Mouse (Mus musculus): ENCODE measurements around the gene Hhat.

The Hhat gene

DNA sequence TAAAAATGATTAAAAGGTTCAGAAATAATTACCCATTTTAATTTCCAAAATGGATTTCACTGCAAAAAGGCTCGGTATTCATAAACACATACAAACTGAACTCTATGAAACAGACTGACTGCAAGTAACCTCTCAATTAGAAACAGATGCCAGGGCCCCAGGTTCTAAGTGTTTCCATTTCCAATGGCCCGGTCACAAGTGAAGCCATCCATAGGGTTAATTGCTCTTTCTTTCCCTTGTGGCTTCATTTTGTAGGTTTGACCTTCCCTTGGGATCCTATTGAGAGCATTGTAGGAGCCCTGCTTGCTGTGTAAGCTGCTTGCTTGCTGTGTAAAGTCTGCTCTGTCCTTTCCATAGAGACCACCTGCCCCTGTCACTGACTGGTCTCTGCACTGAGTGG, 123.7 kb downstream of the Hhat start:
- no peak for DNase-seq

DNA sequence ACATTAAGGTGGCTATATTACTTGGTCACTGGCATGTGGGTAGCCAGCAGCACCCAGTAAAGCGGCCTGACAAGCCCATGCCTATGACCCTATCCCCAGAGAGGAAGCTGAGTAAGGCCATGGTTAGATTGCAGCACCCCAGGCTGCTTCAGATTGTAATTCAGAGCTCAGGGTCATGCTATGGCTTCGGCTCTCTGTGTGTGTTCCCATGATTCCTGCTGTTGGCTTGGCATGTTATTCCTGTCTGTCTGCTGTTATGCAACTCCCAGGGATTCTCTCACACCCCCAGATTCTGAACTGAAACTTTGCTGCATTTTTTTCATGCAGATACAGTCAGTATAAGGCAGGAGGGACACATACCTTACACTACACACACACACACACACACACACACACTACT, 128.9 kb downstream of the Hhat start:
- DNase-seq: no peak

- DNase-seq: no peak
Observed at GRCm38 (mm10) chr1:192639175-192639574, 131.8 kb downstream of the Hhat start.

DNA sequence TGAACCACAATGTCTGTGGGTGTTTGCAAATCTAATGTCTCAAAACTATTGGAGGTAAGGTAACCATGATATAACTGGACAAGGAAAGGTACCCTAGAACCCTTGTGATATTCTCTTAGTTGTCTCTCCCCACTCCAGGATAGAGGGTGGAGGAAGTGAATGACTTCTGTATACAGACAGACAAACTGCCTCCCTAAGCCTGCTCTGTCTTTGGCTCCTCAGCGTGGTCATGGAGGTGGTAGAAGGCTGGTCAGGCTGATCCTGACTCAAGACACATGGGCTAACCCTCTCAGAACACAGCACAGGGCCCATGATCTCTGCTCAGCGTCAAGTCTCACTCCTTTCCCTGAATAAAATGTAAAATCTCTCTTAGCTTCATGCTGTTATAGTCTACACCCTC, 149.2 kb downstream of the Hhat start:
- no peak for DNase-seq

GRCm38 (mm10) chr1:192613271-192613670, 157.8 kb downstream of the Hhat start:
- no peak for DNase-seq

DNA sequence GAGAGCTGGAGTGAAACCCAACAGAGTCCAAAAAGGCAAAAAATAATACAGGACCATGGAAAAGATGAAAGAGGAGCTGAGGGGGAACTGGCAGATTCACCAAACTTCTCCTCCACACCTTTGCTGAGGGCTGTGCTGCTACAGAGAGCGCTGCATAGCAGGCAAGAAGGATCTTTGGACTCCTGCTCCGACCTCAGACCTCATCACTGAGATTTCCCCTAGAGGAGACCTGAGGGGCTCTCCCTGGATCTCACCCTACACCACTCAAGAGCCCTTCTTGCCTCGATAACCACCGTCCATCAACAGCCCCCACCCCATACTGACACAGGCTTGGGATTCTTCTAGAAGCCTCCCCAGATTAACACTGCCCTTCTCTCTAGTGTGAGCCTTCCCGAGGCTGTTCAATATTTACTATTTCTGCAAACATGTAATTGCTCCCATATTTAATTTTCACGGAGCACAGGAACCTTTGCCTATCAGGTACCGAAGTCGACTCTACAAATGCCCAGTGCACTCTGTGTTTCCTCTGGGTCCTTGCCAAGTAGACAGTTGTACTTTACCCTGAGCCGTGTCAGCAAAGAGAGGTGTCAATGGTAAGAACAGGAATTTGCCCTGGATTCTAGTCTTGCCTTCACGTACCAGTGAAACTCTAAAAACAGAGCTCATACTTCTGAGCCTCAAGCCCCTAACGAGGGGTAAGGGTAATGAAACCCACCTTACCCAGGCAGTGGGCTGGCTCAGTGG, 158.9 kb downstream of the Hhat start:
- no peak for DNase-seq

GRCm38 (mm10) chr1:192606876-192607275, 164.1 kb downstream of the Hhat start:
- DNase-seq: no peak

GRCm38 (mm10) chr1:192604413-192604812, 166.6 kb downstream of the Hhat start:
- no peak for DNase-seq

DNA sequence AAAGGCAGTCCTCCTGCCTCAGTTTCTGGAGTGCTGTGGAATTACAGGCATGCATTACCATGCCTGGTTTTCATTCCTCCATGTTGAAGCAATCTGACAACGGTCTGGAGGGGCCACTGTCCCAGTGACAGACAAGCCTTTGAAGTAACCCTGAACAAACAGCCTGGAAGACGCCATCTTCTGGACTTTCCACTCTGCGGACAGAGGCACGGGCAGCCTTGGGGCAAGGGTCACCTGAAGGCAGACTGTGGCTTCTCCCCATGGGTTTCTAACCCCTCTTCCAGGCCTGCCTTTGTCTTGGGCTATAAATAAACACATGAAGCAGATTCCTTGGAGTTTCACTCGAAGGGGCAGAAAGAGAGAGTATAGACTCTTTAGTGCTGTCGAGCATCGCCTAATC, 167.5 kb downstream of the Hhat start:
- no peak for DNase-seq

GRCm38 (mm10) chr1:192601206-192601605, 169.8 kb downstream of the Hhat start:
- no peak for DNase-seq

GRCm38 (mm10) chr1:192599746-192600145, 171.3 kb downstream of the Hhat start:
- no peak for DNase-seq

DNA sequence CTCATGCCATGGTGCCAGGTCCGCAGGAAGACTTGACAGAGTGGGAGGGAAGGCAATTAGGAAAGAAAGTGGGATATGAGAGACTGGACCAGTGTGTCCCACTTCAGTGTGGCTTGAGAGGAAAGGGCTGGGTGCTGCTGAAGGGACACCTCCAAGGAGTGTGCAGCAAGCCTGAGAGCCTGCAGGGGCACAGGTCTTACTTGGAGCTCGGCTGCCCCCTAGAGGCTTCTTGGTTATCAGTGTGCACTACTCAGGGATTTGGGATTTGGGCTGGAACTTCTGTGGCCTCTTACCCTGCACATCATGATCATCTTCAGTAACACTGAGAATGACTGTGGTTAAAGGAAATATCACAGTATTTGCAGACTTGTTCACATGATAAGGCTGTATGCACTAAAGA, 172.6 kb downstream of the Hhat start:
- DNase-seq: peak; percentile 93

DNA sequence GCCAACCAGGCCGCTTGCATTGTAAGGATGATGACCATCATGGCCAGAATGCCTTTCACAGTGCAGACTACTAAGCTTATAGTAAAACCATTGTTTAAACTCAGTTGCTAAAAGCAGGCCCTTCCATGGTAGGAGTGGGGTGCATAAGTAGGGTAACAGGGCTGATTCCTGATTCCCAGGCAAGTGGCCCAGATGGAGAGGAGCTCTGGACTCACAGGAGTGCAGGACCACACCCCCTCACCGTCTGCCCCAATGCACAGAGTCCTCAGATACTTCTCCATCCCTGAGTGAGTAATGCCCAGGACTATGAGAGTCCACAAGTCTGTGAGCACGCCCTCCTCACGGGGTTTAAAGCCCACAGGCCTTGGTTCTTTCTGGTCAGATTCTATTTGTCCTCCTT, 175.6 kb downstream of the Hhat start:
- DNase-seq: no peak

- no peak for DNase-seq
Observed at GRCm38 (mm10) chr1:192593492-192593891, 177.5 kb downstream of the Hhat start.

- DNase-seq: no peak
Observed at GRCm38 (mm10) chr1:192587451-192587850, 183.6 kb downstream of the Hhat start.

- DNase-seq: no peak
Observed at GRCm38 (mm10) chr1:192585289-192585688, 185.7 kb downstream of the Hhat start.

DNA sequence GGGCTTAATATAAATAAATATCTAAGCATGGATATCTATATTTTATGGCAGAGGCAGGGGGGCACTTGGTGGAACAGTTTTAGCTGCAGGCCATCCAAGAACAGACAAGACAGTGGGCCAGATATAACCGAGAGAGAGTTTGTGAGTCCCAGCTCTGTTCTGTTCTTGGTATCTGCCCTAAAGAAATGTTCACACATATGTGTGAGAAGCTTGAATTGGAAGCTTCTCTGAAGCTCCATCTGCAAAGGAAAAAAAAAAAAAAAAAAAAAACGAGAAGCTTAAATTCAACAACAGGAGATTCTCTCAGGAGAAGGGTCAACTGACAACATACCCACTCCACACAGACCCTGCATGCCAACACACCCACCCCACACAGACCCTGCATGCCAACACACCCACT, 188.1 kb downstream of the Hhat start:
- DNase-seq: no peak

DNA sequence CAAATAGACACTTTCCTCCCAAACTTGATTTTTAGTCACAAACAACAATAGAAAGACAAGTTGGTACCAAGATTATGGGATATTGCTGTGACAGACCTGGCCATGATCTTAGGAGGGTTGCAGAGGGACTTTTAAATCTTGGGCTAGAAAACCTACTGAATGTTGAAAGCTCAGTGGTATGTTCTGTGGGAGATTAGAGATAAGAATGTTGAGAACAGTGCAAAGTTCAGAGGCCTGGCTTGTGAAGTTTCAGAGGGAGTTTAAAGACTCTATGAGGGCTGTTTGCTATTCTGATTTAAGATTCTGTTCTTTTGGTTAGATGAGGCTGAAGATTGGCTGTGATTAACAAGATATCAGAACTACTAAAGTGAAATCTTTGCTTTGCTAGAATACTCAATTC, 206.3 kb downstream of the Hhat start:
- DNase-seq: no peak

- DNase-seq: no peak
Observed at GRCm38 (mm10) chr1:192559341-192559740, 211.7 kb downstream of the Hhat start.

GRCm38 (mm10) chr1:192557978-192558594, 212.9 kb downstream of the Hhat start:
- no peak for DNase-seq

DNA sequence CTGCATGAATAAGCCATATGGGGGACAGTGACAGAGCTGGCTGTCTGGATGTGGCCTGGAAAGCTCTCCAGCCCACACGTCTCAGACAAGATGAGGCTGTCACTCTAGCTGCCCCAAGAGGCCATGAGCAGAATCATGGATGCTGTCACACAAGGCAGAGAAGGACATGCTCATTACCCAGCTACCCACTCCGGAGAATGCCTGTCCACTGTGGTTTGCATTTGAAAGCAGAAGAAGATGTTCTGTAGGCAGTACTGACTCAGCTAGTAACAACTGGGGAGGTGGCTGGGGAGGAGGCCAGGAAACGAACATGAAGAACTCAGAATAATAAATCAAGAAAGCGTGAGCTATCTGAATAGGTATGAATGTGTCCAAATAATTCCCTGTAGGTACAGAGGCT, 215.5 kb downstream of the Hhat start:
- DNase-seq: no peak

DNA sequence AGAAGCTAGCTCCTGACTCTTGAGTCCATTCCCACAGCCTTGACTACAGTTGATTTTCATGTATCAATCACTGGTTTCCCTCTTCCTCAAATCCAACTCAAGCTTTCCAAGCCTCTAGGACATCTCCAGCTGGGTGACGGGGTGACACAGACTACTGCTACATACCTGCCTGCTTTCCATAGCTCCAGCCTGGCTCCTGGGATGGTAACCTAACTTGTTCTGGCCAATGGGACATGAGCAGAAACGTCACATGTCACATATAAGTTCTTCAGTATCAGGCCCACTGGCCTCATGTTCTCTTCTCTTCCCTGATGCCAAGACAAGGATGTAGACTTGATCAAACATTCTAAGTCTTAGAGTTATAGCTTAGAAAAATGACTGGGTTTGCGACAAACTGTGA, 220.5 kb downstream of the Hhat start:
- DNase-seq: no peak

DNA sequence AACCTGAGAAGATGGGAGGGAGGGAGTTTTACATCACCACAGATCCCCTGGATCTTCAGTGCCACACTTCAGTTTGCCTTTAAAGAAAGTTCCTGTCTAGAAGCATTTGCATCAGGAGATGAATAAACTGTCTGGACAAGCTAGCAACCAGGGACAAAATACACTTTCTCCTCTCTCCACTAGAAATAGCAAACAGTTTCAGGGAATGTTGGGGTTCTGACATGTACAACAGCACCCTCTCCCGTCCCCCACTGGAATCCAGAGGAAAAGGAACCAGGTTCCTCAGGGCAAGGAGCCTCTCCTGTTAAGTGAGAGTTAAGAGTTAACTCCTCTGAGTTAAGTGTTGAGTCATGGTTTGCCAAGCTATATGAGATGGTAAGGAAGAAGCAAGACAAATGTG, 224.2 kb downstream of the Hhat start:
- peak; percentile 52 for DNase-seq

- no peak for DNase-seq
Observed at GRCm38 (mm10) chr1:192544901-192545300, 226.1 kb downstream of the Hhat start.

DNA sequence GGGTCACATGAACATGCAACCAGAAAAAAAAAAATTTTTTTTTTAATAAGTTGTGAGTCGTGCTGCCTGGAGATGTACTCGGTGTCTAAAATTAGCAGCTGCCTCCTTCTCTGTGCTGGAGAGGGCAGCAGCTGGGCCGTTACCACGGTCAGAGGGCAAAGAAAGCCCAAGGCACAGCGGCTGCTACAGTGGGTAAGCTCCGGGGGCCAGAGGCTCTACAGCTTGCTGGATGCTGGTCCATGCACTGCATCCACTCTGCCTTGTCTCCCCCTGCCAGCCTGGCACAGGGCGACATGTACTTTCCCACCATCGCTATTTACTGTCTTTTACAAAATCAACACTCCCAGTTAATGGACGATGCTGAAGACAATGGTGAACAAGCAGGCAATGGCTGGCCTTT, 226.9 kb downstream of the Hhat start:
- no peak for DNase-seq
